Mouse (Mus musculus) embryo, embryonic 10 days (tissue): ENCODE results near the gene St6galnac3.

Experiments used
- DNase-seq: peaks from one replicate; pipeline ENCODE4 v3.0.0-alpha.2; 2015; ENCODE audit warnings: low spot score

The St6galnac3 gene

DNA sequence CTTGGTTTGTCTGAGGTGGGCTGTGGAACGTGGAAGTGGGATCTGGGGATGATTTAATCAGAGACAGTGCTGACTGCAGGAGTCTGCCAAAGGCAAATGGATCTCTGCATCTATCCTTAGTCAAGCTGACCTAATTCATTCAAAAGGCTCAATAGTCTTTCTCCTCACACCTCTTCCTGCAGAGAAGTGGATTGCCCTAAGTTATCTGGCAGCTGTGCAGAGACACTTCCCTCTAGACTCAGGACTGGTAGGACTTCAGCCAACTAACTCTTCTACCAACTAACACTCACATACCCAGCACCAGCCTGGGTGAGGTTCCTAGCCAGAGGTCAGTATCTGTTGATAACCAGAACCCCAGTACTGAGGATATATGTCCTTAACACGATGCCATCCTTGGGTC lies 516.8 kb downstream of the St6galnac3 start:
- DNase-seq, result no peak

DNA sequence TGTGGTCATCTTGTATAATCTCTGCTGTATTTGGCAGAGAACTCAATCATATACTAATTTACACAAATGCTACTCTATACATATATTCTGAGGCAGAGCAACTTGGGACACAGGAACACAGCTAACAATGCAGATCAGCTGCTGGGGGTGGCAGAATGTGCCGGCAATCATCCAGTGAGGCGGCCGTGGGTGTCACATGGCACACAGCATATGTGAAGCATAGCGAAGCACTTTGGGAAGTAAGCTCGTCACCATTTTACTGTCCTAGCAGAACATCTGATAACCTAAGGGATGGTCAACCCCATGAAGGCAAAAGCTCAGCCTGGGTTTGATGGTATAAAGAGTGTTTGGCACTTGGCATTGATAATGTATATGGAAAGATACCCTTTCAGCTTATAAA lies 520.9 kb downstream of the St6galnac3 start:
- DNase-seq, result no peak

DNA sequence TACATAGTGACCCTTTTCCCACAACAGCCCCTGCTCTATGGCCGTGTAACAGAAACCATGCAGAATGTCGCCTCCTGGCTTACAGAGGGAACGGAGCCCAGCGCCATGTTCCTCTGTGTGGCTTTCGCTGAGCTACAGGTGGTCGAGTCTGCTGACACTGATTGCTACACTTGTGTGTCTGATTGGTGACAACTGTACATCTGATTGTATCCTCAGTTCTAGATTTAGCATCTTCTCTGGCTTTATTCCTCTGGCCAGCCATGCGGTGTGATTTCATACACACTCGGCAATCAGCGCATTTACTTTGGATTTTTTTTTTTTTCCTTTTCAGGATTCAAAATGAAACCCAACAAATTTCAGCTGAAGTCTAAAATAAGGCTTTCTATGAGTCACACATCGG lies 523.1 kb downstream of the St6galnac3 start:
- DNase-seq, result no peak

DNA sequence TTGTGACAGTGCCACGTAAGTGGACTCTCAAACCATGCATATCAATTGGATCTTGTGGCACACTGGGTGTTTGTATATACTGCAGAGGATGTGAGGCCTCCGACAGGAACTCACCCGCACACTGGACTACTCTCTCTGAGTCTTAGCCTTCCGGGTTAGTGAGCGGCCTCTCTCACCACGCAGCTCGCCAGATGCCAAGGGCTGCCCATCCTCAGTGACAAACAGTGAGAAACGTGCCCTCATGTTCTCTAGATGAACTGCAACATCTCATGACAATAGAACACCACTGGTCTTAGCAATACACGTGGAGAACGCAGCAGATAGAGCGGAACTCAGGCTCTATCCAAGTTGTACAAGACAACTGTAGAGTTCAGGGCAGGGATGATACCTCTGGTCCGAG lies 524.2 kb downstream of the St6galnac3 start:
- DNase-seq, result no peak

DNA sequence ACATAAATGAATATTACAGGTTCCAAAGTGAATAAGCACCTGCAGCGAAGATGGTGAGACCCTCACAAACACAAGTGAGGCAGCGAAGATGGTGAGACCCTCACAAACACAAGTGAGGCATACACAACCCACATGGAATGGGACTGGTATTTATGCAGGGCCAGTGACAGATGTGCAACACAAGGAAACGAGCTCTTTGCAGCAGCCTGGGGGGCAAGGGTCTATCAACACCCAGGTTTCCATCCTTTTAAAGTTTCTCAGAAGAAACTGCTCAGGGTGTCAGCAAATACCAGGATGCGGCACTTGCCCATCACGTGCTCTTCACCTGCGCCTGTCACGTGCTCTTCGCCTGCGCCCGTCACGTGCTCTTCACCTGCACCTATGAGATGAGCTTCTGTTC lies 524.9 kb downstream of the St6galnac3 start:
- DNase-seq, result no peak

DNA sequence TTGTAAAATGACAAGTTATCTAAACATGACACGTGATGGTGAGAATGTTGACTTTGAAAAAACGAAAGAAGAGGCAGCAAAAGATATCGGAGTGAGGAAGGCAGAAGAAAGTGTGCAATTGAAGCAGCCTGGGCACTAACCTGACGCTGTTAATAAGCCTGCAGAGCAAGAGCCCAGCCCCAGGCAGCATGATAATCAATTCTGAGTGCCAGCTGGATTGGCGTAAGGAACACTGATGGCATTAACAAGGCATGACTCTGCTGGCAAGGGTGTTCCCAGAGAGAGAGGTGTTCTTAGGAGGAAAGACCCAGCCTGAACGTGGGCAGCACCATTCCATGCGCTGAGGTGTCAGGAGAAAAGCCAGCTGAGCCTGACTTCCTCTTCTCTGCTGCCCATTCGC lies 525.7 kb downstream of the St6galnac3 start:
- DNase-seq, result no peak

DNA sequence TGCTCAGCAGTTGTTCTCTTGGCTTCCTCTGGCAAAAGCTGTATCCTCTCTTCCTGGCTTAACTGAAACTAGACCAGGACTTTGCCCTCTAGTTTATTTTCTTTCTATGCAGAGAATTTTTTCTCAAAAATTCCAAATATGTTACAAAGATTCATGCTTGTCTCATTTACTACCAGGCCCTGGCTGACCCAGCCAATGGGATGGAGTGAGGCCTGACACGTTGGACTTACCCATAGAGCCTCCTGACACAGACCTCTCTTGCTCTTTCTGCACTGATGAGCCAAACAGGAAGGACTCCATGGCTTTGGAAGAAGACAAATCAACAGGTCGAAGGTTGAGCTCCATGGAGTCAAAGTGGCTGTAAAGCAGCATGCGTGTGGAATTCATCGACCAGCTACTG lies 526.5 kb downstream of the St6galnac3 start:
- DNase-seq, result peak; percentile 28

DNA sequence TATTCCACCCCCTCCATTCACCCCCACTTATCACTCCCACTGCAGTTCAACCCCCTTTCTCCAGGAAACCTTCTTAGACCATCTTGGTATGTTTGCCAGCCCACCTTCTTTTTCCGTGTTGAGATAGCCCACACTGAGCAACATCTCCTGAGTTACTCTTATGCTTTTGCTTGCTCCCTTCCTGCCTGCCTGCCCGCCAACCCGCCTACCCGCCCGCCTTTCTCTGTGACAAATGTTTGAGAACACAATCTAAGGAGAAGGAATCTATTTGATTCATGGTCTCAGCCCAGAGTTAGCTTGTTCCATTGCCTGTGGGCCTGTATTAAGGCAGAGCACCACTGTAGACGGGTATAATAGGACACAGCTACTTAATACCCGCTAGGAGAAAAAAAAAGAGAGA lies 531.9 kb downstream of the St6galnac3 start:
- DNase-seq, result no peak

DNA sequence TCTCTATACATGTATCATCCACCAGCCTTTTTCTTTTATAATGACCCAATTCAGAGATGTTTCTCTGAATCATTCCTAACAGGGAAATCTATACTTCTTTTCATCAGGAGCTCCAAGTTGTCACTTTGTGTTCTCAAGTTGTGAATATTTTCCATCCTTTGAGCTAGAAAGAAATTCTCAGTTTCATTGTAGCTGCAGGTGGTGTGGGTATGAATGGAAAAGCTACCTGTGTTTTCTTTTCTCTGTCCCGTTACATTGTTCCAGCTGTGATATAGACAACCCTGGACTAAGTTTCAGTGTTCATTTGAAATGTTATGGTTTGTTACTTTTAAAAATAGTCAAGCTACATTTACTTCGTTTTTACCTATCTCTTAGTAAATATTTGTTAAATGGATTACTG lies 534.2 kb downstream of the St6galnac3 start:
- no peak for DNase-seq

DNA sequence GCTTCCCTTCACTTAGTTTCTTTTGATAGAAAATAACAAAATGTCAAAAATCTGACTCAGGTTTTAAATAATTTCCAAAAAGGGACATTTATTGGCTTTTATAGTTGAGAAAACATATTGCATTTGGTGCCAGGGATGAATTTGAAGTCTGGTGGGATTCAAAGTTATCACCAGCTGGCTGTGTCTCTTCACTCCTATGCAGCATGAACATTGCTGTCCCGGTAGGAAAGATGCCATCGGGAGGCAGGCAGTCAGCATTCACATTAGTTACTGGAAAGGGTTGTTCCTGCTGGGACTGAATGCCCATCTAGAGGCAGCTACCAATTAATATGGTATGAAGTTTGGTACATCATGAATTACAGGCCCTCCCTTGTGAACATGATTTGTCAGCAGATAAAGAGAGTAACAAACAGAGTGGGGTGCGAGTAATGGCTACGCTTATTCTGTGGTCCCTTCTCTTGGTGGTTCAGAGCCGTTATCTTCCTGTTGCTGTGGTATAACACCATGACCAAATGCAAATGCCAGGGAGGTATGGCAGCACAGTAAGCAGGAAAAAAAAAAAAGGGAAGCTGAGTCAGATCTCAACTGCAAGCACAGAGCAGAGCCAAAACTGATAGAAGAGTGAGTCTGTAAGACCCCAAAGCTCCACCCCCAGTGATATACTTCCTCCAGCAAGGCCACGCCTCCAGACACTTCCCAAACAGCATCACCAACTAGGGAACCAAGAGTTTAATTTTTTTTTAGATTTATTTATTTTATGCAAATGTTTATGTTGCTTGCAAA lies 535.1 kb downstream of the St6galnac3 start:
- DNase-seq, result no peak

DNA sequence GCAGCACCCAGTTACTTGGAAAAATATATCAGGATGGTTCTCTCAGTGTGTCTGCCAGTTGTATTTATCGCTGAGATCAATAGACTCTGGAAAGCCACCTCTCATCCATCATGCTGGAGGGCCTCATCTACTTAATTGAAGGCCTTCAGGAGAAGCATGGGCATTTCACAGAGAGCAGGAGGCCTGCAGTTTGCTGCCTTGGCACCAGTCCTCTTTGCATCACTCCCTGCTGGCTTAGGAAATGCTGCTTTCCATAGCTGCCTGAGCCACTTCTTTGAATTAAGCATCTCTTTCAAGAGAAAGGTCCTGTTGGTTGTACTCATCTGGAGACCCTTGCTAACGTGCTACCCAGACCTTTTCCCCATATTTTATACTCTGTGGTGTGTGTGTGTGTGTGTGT lies 536.8 kb downstream of the St6galnac3 start:
- DNase-seq, result no peak

DNA sequence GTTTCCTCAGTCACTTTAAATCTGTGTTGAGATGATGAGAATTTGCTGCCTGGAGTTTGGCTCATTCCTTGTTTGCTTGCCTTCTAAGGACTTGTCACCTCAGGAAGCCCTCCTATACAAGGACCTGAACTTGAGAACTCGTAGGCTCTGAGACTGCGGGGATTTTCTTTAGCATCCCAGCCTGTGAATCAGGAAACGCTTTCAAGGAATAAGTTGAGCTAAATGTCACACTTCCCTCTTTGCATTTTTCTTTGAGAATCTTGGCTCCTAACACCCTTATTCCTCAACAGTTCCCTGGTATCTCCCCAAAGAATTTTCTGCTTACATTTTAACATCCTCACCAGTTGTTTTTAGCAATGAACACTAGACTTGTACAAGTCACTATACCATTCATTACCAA lies 539.9 kb downstream of the St6galnac3 start:
- DNase-seq, result no peak

DNA sequence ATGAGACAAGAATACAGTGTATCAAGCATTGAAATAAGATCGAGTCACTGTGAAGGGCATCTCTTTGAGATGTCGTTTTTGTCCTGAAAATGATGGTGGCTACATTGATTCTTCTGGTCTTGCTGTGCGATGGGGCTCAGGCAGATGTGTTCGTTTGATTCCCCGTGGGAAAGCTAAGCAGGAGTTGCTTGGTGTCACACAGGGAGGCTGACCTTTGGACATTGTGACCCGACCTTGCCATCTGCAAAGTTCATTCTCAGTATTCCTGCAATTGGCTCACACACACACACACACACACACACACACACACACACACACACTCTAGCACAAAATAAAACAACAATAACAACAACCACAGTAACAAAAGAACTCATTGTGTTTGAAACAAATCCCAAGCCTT lies 543.7 kb downstream of the St6galnac3 start:
- DNase-seq, result peak; percentile 75

DNA sequence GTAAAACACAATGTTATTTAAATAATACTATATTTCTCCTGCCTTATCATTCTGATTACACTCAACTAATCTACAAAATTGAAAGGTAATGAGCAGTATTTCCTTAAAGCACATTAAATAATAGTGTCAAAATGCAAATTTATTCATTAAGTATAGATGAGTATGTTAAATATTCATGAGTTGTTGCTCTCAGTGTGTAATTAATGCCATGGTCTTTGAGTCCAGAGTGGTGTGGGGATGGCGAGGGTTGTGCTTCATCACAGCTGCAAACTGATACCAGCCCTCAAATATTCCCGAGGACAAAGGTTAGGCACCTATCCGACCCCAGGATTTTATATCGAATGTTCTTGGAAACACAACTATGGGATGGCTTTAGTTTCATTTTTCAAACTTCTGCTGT lies 548.2 kb downstream of the St6galnac3 start:
- no peak for DNase-seq

DNA sequence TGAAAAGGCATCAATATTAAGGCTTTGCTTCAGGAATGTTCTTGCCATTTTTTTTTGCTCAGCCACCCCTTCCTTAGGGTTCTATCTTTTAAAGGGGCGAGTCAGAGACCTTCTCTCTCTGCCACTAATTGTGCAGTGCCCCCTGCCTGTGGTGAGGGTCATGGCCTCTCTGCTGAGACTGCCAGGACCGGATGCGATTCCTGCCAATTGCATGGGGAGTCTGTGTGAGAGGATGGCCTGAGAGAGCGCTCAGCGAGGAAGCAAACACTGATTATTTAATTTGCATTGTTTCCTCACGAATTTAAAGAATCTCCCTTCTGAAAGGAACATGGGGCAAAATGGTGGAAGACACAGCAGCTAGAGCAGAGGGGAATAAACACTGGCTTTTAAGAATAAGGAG lies 548.6 kb downstream of the St6galnac3 start:
- DNase-seq, result peak; percentile 26

DNA sequence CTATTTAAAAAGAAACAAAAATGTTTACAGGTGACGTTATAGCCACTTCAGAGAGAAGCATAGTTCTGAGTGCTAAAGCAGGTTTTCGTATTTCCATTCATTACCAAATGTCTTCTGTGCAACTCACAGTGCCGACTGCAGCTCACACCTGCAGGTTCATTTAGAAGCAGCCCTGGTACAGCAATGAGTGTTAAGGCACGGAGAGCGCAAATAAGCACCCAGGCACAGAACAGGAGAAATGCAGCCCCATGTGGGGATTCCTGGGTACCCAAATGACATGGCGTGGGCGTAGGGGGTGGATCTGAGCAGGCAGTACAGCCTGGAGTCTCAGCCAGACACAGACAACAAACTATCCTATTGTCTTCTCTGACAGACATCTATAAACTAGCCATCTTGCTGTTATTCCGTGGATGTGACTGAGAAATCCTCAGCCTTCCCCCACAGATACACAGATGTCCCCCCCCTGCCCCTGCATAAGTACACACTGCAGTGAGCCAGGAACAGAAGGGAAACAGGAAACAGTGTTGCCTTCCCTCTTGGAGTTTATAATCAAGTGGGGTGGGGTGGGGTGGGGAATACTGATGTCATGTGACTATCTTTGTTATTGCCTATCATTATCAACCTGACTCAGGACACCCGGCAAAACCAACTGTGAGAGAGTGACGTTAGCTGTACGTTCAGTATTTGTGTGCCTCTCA lies 550.5 kb downstream of the St6galnac3 start:
- DNase-seq, result no peak

DNA sequence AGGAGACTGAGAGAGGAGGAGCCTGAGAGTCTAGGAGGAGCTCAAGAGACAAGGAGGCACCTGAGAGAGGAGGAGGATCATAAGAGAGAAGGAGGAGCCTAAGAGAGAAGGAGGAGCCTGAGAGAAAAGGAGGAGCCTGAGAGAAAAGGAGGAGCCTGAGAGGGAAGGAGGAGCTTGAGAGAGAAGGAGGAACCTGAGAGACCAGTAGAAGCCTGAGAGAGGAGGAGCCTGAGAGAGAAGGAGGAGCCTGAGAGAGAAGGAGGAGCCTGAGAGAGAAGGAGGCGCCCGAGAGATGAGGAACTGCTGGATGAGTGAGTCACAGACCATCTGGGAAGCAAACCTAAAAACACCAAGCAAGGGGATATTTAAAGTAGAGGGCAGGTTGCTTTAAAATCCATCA lies 551.4 kb downstream of the St6galnac3 start:
- DNase-seq, result no peak

DNA sequence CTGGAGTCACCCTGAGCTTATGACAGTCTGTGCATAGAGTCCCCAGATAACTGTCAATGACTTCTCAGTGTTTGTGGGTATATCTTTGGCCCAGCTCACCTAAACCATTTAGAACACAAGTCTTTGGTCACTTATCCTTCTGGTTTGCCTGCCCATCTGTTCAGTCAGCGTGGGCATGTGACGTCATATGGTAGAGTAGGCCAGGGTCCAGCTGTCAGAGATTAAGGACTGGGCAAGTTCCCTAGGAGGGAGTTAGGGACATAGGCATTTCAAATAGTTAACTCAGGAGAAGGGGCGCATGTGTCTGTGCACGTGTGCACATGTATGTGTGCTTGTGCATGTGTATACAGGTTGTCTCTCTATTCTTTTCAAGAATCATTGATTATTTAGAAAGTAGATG lies 554.8 kb downstream of the St6galnac3 start:
- no peak for DNase-seq

DNA sequence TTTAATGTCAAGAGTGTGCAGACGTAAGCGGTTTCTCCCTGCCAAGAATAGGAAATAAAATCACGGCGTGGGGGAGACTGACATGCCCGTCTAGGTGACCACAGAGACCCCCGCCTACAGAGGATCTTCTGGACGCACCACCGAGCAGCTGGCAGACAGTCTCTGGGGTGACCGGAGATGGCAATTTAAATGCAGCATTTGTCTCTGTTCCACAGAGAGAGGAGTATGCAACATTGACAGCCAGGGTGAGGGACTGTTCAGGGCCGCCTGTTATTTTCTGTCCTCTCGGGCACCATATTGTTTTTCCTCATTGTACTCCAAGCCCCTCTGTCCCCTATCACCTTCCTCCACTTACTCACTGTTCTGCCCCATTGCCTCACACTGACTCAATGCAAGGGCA lies 555.2 kb downstream of the St6galnac3 start:
- no peak for DNase-seq

DNA sequence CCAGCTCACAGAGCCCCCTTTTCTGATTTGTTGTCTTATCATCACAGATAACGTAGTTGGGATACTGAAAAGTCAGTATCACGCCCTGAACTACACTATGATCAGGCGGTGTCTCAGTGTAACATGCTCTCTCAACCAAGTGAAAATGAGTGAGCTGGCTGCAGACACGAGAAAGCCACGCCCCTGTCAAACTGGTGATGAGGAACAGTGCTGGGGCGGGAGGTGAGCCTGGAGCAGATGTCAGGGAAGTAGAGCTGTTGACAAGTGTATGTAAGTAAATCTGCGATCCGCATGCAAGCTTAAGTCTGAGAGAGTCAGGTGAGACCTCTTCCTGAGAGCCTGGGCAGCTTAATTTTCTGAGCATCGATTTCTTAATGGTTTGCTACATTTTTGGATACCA lies 563.3 kb downstream of the St6galnac3 start:
- peak; percentile 34 for DNase-seq

DNA sequence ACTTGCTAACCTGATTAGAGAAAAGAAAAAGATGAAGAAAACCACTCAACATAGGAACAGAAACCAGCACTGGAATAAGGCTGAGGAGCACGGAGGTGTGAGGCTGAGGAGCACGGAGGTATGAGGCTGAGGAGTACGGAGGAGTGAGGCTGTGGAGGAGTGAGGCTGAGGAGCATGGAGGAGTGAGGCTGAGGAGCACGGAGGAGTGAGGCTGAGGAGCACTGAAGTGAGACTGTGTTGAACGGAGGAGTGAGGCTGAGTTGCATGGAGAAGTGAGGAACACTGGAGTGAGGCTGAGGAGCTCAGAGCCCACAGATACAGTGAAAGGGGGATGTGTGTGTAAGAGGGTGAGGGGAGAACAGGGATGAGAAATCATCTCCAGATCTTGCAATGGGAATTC lies 564.3 kb downstream of the St6galnac3 start:
- no peak for DNase-seq

DNA sequence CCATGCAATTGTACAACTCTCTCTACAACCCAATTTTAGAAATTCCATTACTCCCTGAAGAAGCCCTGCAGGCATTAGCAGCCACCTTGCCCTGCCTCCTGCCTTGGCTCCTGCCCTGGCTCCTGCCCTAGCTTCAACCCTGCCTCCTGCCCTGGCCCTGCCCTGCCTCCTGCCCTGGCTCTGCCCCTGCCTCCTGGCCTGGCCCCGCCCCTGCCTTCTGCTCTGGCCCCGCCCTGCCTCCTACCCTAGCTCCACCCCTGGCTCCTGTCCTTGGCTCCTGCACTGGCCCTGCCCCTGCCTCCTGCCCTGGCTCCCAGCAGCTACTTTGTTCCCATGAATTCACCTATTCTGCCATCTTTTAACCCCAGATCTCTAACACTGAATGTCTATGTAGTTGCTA lies 576.1 kb downstream of the St6galnac3 start:
- DNase-seq, result peak; percentile 65
